Comparison of ENCODE assay signal across 22 mouse cellular contexts in the genomic region with DNA sequence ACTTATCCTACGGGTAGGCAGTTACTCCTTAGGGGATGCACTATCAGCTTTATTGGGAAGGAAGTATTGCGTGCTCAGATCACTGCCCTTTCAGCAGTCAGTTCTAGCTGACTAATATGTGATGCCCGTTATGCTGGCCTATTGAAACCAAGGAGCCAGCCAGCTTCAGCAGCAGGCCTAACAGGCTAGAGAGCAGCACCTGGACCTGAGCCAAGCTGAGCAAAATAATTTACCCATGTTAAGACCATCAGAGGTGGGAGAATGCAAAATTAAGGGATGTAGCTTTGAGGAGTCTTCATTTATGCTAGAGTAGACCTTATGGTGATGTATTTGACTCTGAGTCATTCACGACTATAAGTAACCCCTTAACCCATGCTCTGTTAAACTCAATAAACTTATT.
DNase-seq lines count a peak whose midpoint lies in the region; ATAC-seq and TF ChIP-seq lines count a peak whose summit lies in the region.
"Had no signal": no experiment of that assay in that cellular context is flagged by ENCODE, and none has a peak within 500 bp of the region (broad histone marks: within the 10 kb centered on the region; RNA-seq: fewer than 3 reads in every experiment).

No protein-coding gene starts in this region.

- TF ChIP-seq CTCF in hindbrain, postnatal 0 days (IDR thresholded peaks at IDR 0.05; ENCODE audit: low read depth): no peak
- no peak for TF ChIP-seq CTCF in lung, embryonic 14.5 days (IDR thresholded peaks at IDR 0.05; ENCODE audit: low read depth)
- TF ChIP-seq CTCF in gastrocnemius, adult 2 months (IDR thresholded peaks at IDR 0.05): no peak

- 73% methylated on average over 4 of the region's 4 CpGs for WGBS in hindbrain, postnatal 0 days
- whole genome bisulfite sequencing in hindbrain, embryonic 13.5 days: 81% methylated on average over 4 of the region's 4 CpGs
- WGBS in lung, embryonic 14.5 days: 81% methylated on average over 4 of the region's 4 CpGs

- intact Hi-C loops in gastrocnemius, adult 2 months (cut with DNase I): no loop called here

- no peak overlapping the region for H3K4me2 ChIP-seq in hindbrain, postnatal 0 days (ENCODE audit: low read depth, low read length)
- no peak overlapping the region for H3K4me2 ChIP-seq in hindbrain, embryonic 13.5 days
- no peak overlapping the region for H3K4me2 ChIP-seq in lung, embryonic 14.5 days
- H3K4me2 ChIP-seq: embryonic facial prominence, embryonic 12.5 days; forebrain, embryonic 13.5 days; forebrain, embryonic 15.5 days had no signal

- ATAC-seq in hindbrain, postnatal 0 days: no peak
- ATAC-seq in hindbrain, embryonic 13.5 days (ENCODE audit: low FRiP score): no peak
- no peak for ATAC-seq in lung, embryonic 14.5 days (ENCODE audit: insufficient read depth)
- ATAC-seq: CD4-positive, CD25-positive, alpha-beta regulatory T cell, adult 4 months; forebrain, embryonic 13.5 days; forebrain, embryonic 15.5 days; forebrain, postnatal 0 days had no signal

- H3K9ac ChIP-seq in hindbrain, postnatal 0 days (replicated peaks; ENCODE audit: low read length): no peak overlapping the region
- H3K9ac ChIP-seq in hindbrain, embryonic 13.5 days: no peak overlapping the region
- H3K9ac ChIP-seq in lung, embryonic 14.5 days: no peak overlapping the region
- H3K9ac ChIP-seq: embryonic facial prominence, embryonic 12.5 days; forebrain, embryonic 13.5 days; forebrain, embryonic 15.5 days; forebrain, postnatal 0 days had no signal

- H3K4me3 ChIP-seq in hindbrain, postnatal 0 days (ENCODE audit: low read length): no peak overlapping the region
- no peak overlapping the region for H3K4me3 ChIP-seq in hindbrain, embryonic 13.5 days
- no peak overlapping the region for H3K4me3 ChIP-seq in lung, embryonic 14.5 days (ENCODE audit: low read depth, low read length)
- no peak overlapping the region for H3K4me3 ChIP-seq in gastrocnemius, adult 2 months
- H3K4me3 ChIP-seq: embryonic facial prominence, embryonic 10.5 days; embryonic facial prominence, embryonic 12.5 days; forebrain, embryonic 13.5 days; forebrain, embryonic 15.5 days had no signal

- H3K27me3 ChIP-seq in hindbrain, postnatal 0 days (ENCODE audit: insufficient read depth, low read length): no peaks in the 10 kb centered on the region
- no peaks in the 10 kb centered on the region for H3K27me3 ChIP-seq in hindbrain, embryonic 13.5 days
- H3K27me3 ChIP-seq in lung, embryonic 14.5 days (ENCODE audit: insufficient read depth, low read length): no peaks in the 10 kb centered on the region
- H3K27me3 ChIP-seq: CH12.LX; embryonic facial prominence, embryonic 12.5 days; forebrain, embryonic 13.5 days; forebrain, embryonic 15.5 days had no signal

- no peaks in the 10 kb centered on the region for H3K9me3 ChIP-seq in hindbrain, postnatal 0 days (ENCODE audit: low read length)
- no peaks in the 10 kb centered on the region for H3K9me3 ChIP-seq in hindbrain, embryonic 13.5 days
- H3K9me3 ChIP-seq in lung, embryonic 14.5 days (ENCODE audit: low read depth, low read length): no peaks in the 10 kb centered on the region
- H3K9me3 ChIP-seq: embryonic facial prominence, embryonic 10.5 days; embryonic facial prominence, embryonic 12.5 days; forebrain, embryonic 13.5 days; forebrain, embryonic 15.5 days; G1E had no signal

- DNase-seq in cerebellum, postnatal 10 days: peak; percentile 68 to 70
- no peak for DNase-seq in cerebellum, adult 8-10 months
- peak; percentile 7 for DNase-seq in hindbrain, postnatal 0 days (ENCODE audit: low spot score)
- peak; percentile 18 for DNase-seq in lung, embryonic 14.5 days
- no peak for DNase-seq in lung, adult 18-20 months
- DNase-seq in gastrocnemius, adult 2 months: no peak
- DNase-seq: adrenal gland, adult 2 months; adrenal gland, postnatal 10 days; adrenal gland, postnatal 25 days; B cell, adult 2 months; cerebellum, adult 11-12 months; cerebellum, adult 2 months; cerebellum, postnatal 25 days; forebrain, postnatal 0 days had no signal

- H3K27ac ChIP-seq in hindbrain, postnatal 0 days: no peak overlapping the region
- H3K27ac ChIP-seq in hindbrain, embryonic 13.5 days: no peak overlapping the region
- H3K27ac ChIP-seq in lung, embryonic 14.5 days (ENCODE audit: low read depth): no peak overlapping the region
- no peak overlapping the region for H3K27ac ChIP-seq in gastrocnemius, adult 2 months
- H3K27ac ChIP-seq: embryonic facial prominence, embryonic 10.5 days; embryonic facial prominence, embryonic 12.5 days; forebrain, embryonic 13.5 days; forebrain, embryonic 15.5 days had no signal

- H3K36me3 ChIP-seq in hindbrain, postnatal 0 days (ENCODE audit: insufficient read depth, low read length): no peaks in the 10 kb centered on the region
- no peaks in the 10 kb centered on the region for H3K36me3 ChIP-seq in hindbrain, embryonic 13.5 days
- H3K36me3 ChIP-seq in lung, embryonic 14.5 days (ENCODE audit: insufficient read depth): no peaks in the 10 kb centered on the region
- H3K36me3 ChIP-seq: embryonic facial prominence, embryonic 10.5 days; embryonic facial prominence, embryonic 12.5 days; forebrain, embryonic 15.5 days; G1E had no signal

- no peaks in the 10 kb centered on the region for H3K4me1 ChIP-seq in hindbrain, postnatal 0 days (ENCODE audit: insufficient read depth, low read length)
- H3K4me1 ChIP-seq in hindbrain, embryonic 13.5 days (replicated peaks): no peaks in the 10 kb centered on the region
- H3K4me1 ChIP-seq in lung, embryonic 14.5 days (ENCODE audit: insufficient read depth): no peaks in the 10 kb centered on the region
- H3K4me1 ChIP-seq: embryonic facial prominence, embryonic 12.5 days; forebrain, embryonic 13.5 days; forebrain, embryonic 15.5 days had no signal

Comparison
In these comparisons a context has a peak if more than half of its experiments do, and no peak if none do; other contexts are left out.
1. DNase-seq: peak in cerebellum, postnatal 10 days (2 of 2), hindbrain, postnatal 0 days (single experiment) and lung, embryonic 14.5 days (single experiment); none in cerebellum, adult 8-10 months (single experiment), lung, adult 18-20 months (0 of 2) and gastrocnemius, adult 2 months (single experiment).